12 mouse cellular contexts compared by ENCODE assay signal in the genomic region with DNA sequence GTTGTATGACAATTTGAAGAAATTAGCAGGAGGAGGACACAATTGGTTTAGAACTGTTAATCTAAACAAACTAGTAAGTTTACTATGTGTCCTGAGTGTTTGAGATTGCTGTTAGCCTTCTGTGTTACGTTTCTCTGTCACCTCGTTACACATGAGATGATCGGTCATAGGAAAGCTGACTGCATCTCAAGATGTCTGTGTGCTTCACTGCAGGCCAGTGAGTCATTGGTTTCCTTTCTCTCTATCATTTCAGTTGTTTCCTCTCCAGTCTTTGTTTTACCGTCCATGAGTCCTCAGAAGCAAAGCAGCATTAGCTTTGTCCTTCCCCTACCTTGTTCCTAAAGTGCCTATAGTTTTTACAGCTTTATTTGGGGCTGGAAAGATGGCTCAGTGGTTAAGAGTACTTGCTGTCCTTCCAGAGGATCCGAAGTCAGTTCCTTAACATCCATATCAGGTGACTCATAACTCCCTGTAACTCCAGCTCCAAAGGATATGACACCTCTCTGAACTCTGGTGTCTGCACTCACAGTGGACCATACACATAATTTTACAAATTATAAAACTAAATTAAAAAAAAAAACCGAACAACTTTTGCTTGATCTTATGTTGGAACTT.
"Had no signal": no experiment of that assay in that cellular context is flagged by ENCODE, and none has a peak within 500 bp of the region (broad histone marks: within the 10 kb centered on the region; RNA-seq: fewer than 3 reads in every experiment).

No protein-coding gene starts in this region.

- H3K9ac ChIP-seq: kidney, embryonic 15.5 days; limb, embryonic 15.5 days; liver, embryonic 12.5 days; lung, embryonic 15.5 days; midbrain, embryonic 12.5 days had no signal

- DNase-seq: kidney, adult 18-20 months; kidney, postnatal 25 days; right cerebral cortex, adult 18-20 months; right cerebral cortex, postnatal 25 days; thymus, postnatal 36 days had no signal

- H3K4me1 ChIP-seq: kidney, embryonic 15.5 days; limb, embryonic 15.5 days; liver, embryonic 12.5 days; midbrain, embryonic 12.5 days had no signal

- H3K27me3 ChIP-seq: kidney, embryonic 15.5 days; limb, embryonic 15.5 days; liver, embryonic 12.5 days; lung, embryonic 15.5 days; midbrain, embryonic 12.5 days had no signal

- ATAC-seq: liver, embryonic 12.5 days; midbrain, embryonic 16.5 days had no signal

- H3K4me3 ChIP-seq: kidney, embryonic 15.5 days; left cerebral cortex, adult 2 months; limb, embryonic 15.5 days; liver, embryonic 12.5 days; lung, embryonic 15.5 days; midbrain, embryonic 12.5 days had no signal

- H3K4me2 ChIP-seq: kidney, embryonic 15.5 days; limb, embryonic 15.5 days; liver, embryonic 12.5 days; lung, embryonic 15.5 days; midbrain, embryonic 12.5 days had no signal

- H3K9me3 ChIP-seq: kidney, embryonic 15.5 days; limb, embryonic 15.5 days; liver, embryonic 12.5 days; lung, embryonic 15.5 days; midbrain, embryonic 12.5 days had no signal

- H3K27ac ChIP-seq: kidney, embryonic 15.5 days; left cerebral cortex, adult 2 months; limb, embryonic 15.5 days; liver, embryonic 12.5 days; lung, embryonic 15.5 days; midbrain, embryonic 12.5 days had no signal
